Mouse (Mus musculus) kidney, adult 2 months (tissue): ENCODE measurements around the gene Igfbp1.

ENCODE experiments used
- CTCF ChIP-seq: fragments of 200-500 bp; conservative IDR thresholded peaks from 2 replicates; pipeline ENCODE4 v1.5.1; 2011; ENCODE audit warnings: low read depth, mild to moderate bottlenecking, control low read depth, low read length, moderate library complexity, mixed read lengths; ENCODE audit not compliant: insufficient read depth, insufficient read length
- POLR2A ChIP-seq: fragments of 200-500 bp; IDR thresholded peaks from one replicate; pipeline ENCODE4 v1.6.1; 2011; ENCODE audit warnings: low read depth, low read length, control low read depth

DNA sequence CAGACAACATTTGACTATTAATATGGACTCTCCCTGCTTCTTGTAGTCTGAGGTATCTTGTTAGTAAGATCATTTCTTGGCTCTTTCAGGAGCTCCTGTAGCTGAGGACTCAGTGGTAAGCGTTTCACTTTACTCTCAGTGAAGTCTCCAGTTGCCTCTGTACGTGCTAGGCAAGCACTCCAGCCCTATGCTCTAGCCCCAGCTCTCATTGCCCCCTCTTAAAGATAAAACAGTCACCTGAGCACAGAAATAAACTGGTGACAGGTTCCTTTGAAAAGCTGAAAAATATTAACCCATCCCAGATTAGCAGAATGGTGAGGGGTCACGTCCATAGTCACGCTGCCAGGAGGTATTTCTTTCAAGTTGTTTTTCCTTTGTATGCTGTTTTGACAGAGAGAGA is 18.9 kb upstream of the Igfbp1 start:
- TF ChIP-seq POLR2A (no peak), CTCF (no peak)
